Comparison of ENCODE assay signal across 9 mouse cellular contexts in the genomic region with DNA sequence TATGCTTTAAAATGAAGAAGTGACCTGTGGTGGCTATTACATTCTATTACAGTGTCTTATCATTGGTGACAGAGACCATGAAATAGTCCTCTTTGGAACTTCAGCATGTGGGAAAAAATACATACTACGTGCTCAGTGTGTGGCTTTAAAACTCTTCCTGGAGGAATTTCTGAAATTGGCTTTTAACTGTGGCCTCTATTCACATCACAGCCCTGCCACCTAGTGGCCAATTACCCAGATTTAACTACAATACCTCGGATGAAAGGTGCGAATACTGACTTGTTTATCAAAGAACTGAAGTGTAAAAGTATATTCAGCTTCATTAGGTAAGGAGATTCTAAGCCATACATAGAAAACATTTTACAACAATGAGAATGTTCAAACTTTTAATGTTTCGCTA. TPM values are rescaled to one million over a fixed set of nuclear protein-coding genes. Genes with fewer than 3 reads are reported as not detected.
DNase-seq lines count a peak whose midpoint lies in the region; ATAC-seq lines count a peak whose summit lies in the region.
"Had no signal": no experiment of that assay in that cellular context is flagged by ENCODE, and none has a peak within 500 bp of the region (broad histone marks: within the 10 kb centered on the region; RNA-seq: fewer than 3 reads in every experiment).

No protein-coding gene starts in this region.

- DNase-seq in liver (peak; percentile 22), NIH3T3 (ENCODE audit: low read depth) (peak; percentile 78)
- DNase-seq in cerebellum, adult 9-11 months: peak; percentile 27
- peak; percentile 48 for DNase-seq in gastrocnemius, postnatal 10 days
- DNase-seq in layer of hippocampus, adult 8-10 months (ENCODE audit: low spot score in 2 of 2): peak; percentile 36 to 75
- DNase-seq in lung, postnatal 36 days: peak; percentile 84
- peak; percentile 19 for DNase-seq in thymus, postnatal 0 days (ENCODE audit: low spot score)

- H3K4me3 ChIP-seq in liver, embryonic 12.5 days: no peak overlapping the region
- H3K4me3 ChIP-seq: embryonic facial prominence, embryonic 12.5 days had no signal

- WGBS in liver, embryonic 12.5 days (ENCODE audit: insufficient replicate concordance): 17% methylated on average over 4 of the region's 4 CpGs

- H3K9ac ChIP-seq in liver, embryonic 12.5 days: no peak overlapping the region
- H3K9ac ChIP-seq: embryonic facial prominence, embryonic 12.5 days had no signal

- no peak overlapping the region for H3K27ac ChIP-seq in liver, embryonic 12.5 days
- H3K27ac ChIP-seq: embryonic facial prominence, embryonic 12.5 days had no signal

- H3K4me2 ChIP-seq in liver, embryonic 12.5 days: no peak overlapping the region
- H3K4me2 ChIP-seq: embryonic facial prominence, embryonic 12.5 days had no signal

- no peaks in the 10 kb centered on the region for H3K9me3 ChIP-seq in liver, embryonic 12.5 days (replicated peaks)
- H3K9me3 ChIP-seq: embryonic facial prominence, embryonic 12.5 days had no signal

- ATAC-seq in liver, embryonic 12.5 days: no peak

- no peaks in the 10 kb centered on the region for H3K27me3 ChIP-seq in liver, embryonic 12.5 days (replicated peaks)
- H3K27me3 ChIP-seq: embryonic facial prominence, embryonic 12.5 days had no signal

- no peaks in the 10 kb centered on the region for H3K4me1 ChIP-seq in liver, embryonic 12.5 days
- H3K4me1 ChIP-seq: embryonic facial prominence, embryonic 12.5 days had no signal

- no peaks in the 10 kb centered on the region for H3K36me3 ChIP-seq in liver, embryonic 12.5 days
- H3K36me3 ChIP-seq: embryonic facial prominence, embryonic 12.5 days had no signal

RNA-seq across cellular contexts. Expression of gene Lsm8, which starts 29.0 kb away (rescaled TPM):
- 110 and 117 TPM in 2 replicates for polyA plus RNA-seq in liver, embryonic 12.5 days (2016; fragmentation: Nextera tagmentation; extraction: Ambion mirVana)
- 10 to 100 TPM; 20.0 to 20.8 TPM for total RNA-seq in gastrocnemius, postnatal 10 days (2021)
- 10 to 100 TPM; 31.3 to 37.7 (median 37.1) TPM for total RNA-seq in layer of hippocampus, adult 8-10 months (2022)
- polyA plus RNA-seq in thymus, postnatal 0 days (2015; fragmentation: Nextera tagmentation; extraction: Ambion mirVana): 250 and 263 TPM in 2 replicates

RNA-seq across cellular contexts. Expression of gene Ankrd7, which starts 46.8 kb away (rescaled TPM):
- 0.17 TPM in 1 of 2 replicates, not detected in the other for polyA plus RNA-seq in liver, embryonic 12.5 days (2016; fragmentation: Nextera tagmentation; extraction: Ambion mirVana)
- total RNA-seq in gastrocnemius, postnatal 10 days (2021): not detected
- not detected for total RNA-seq in layer of hippocampus, adult 8-10 months (2022)
- 0.12 TPM in 1 of 2 replicates, not detected in the other for polyA plus RNA-seq in thymus, postnatal 0 days (2015; fragmentation: Nextera tagmentation; extraction: Ambion mirVana)

Comparison
In these comparisons a context has a peak if more than half of its experiments do, and no peak if none do; other contexts are left out.
1. DNase-seq: peak in every context shown above with its lines; median percentile 84 in lung, postnatal 36 days; 78 in NIH3T3; 56 in layer of hippocampus, adult 8-10 months; 48 in gastrocnemius, postnatal 10 days; 27 in cerebellum, adult 9-11 months; 22 in liver; 19 in thymus, postnatal 0 days.